Mouse (Mus musculus) kidney, postnatal 25 days (tissue): ENCODE measurements around the gene Borcs5.

ENCODE experiments used
- DNase-seq, 2 experiments: peaks; one replicate each; pipeline ENCODE4 v3.0.0; 2021; ENCODE audit warnings: mixed read lengths in 2 of 2

Borcs5 gene

DNA sequence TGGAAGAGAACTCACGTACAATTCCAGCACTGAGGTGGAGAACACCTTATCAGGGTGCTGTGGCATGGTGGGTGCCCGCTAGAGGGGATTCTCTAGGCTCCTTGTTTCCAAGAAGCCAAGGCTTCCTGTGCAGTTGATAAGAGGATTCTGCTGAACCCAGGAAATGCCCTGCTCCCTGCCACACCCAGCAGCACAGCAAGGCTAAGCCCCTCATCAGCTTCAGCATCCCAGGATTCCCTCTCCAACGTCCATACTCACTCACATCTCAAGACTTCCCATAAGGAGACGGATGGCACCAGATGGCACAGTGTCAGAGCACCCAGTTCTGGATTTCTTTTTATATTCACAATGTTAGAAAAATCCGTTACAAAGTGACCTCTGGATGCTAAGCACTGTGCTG, 79.8 kb downstream of the Borcs5 start:
- no peak for DNase-seq

- DNase-seq = no peak
These were observed 80.8 kb downstream of the Borcs5 start for GRCm38 (mm10) chr6:134720150-134720549.

DNA sequence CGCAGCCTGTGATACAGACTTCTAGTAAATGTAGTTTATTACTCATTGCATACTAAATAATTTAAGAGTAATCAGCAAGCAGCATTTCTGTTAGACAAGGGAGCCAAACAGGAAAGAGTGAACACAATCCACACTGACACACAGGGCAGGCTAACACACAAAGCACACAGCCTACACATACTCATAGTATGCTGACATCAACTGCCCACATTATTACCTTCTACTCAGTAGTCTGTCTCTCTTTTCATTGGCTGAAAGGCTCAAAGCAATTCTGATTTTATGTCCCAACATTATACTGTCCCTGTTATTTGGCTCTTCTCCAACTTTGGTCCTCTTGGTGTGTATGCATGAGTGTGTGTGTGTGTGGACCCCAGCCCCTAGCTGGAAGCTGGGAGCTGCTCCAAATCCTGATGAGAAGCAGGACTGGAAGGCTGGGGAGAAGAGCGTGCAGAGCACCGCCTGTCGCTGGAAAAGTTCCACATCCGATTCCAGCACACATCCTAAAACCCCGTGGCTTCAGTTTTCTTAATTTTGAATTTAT, 82.5 kb downstream of the Borcs5 start:
- DNase-seq = no peak

- no peak for DNase-seq
These were observed 83.6 kb downstream of the Borcs5 start for GRCm38 (mm10) chr6:134722906-134723305.

GRCm38 (mm10) chr6:134723326-134723725, 84.0 kb downstream of the Borcs5 start:
- no peak for DNase-seq

DNA sequence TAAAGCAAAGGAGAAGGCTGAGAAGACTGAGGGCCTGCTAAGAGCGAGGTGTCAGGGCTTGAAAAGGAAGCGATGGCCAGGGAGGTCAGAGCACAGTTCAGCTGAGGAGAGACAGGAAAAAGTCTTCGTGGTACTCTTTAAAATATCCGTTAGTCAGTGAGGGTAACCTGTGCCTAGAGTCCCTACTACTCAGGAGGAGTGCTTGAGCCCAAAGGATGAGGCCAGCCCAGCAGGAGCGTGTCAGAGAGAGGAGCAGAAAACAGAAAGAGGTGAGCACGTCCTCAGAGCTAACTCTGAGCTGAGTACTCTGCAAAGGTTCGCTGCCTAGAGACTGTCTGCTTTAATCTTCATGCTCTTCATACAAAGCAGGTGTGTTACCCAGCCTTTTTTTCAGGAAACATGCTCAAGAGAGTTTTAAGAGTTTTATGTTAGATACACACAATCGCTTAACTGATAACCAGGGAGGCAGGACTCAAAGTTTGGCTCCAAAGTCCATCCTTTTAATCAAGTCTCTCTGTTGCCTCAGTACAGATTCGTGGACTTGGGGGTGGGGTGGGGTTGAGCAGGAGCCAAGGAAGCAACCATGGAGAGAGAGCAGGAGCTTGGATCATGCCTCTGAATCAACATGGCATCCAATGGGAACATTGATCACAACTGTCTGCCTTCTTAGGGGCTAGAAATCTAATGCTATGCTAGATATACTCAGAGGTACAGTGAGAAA, 84.7 kb downstream of the Borcs5 start:
- DNase-seq = peak; percentile 81 to 89

DNA sequence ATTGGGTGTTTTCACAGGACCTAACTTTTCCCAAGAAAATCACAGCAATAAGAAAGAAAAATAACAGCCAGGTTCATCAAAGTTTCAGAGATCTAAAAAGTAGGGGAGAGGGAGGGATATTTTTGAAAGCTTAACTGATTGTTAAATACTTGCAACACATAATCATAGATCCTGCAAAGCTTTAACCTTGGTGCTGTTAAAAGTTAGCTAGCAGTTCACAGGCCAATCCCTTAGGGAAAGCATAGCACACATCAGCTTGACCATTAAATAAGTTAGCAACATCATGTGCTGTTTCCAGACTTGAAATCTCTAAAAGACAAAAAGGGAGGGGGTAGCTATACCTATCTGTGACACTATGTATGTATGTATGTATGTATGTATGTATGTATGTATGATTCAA, 86.1 kb downstream of the Borcs5 start:
- DNase-seq = no peak

GRCm38 (mm10) chr6:134730978-134731377, 91.7 kb downstream of the Borcs5 start:
- no peak for DNase-seq

GRCm38 (mm10) chr6:134732813-134733212, 93.5 kb downstream of the Borcs5 start:
- no peak for DNase-seq

DNA sequence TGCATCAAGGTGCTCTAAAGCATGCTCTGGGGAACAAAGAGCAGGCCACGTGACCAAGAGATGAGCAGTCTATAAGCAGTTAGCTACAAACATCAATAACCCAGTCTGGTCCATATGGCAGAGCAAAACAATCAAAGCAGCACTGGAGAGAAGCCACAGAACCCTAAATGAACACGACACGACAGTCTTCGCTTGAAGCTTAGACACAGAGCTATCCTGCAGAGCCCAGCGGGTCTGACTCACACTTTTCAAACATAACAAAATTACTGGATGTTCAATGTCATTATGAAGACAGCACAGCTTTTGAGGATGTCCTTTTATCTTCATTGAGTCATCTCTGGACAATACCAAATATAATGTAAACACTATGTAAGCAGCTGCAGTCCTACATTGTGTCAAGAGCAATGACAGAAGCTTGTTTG, 94.5 kb downstream of the Borcs5 start:
- DNase-seq = no peak

DNA sequence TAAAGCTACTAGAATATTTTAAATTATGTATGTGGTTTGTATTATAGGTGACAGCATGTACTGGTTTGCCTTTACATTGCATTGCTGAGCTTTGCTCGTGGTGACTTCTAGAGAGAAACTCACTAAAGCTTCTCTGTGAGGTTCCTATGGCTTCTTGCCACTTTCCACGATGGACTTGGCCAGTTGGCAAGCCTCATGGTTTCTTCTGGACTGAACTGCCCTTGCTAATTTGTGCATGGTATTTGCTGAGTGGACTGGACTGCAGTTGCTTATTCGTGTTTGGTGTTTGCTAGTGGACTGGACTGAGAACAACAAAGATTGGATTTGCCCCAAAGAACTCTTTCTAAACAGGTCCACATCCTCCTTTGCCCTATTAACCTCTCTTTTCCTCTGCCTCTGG, 97.5 kb downstream of the Borcs5 start:
- DNase-seq = peak; percentile 63 to 74

GRCm38 (mm10) chr6:134743568-134743967, 104.3 kb downstream of the Borcs5 start:
- no peak for DNase-seq

- no peak for DNase-seq
These were observed 106.6 kb downstream of the Borcs5 start for GRCm38 (mm10) chr6:134745876-134746275.

GRCm38 (mm10) chr6:134748126-134748525, 108.8 kb downstream of the Borcs5 start:
- DNase-seq = no peak

- DNase-seq = no peak
These were observed 111.8 kb downstream of the Borcs5 start for GRCm38 (mm10) chr6:134751087-134751486.

GRCm38 (mm10) chr6:134751883-134752647, 112.8 kb downstream of the Borcs5 start:
- no peak for DNase-seq

GRCm38 (mm10) chr6:134753412-134753811, 114.1 kb downstream of the Borcs5 start:
- no peak for DNase-seq

- no peak for DNase-seq
These were observed 114.5 kb downstream of the Borcs5 start for GRCm38 (mm10) chr6:134753858-134754257.

- DNase-seq = no peak
These were observed 116.7 kb downstream of the Borcs5 start for GRCm38 (mm10) chr6:134756058-134756457.
